Mouse (Mus musculus): ENCODE data around the gene Zbtb24. TPM values are rescaled to one million over a fixed set of nuclear protein-coding genes. Genes with fewer than 3 reads are reported as not detected.
"Not testable (repeated sequence)": the region's sequence is repeated elsewhere in the genome, so short reads cannot be mapped to it uniquely, and the experiment has no call there.

Zbtb24 gene
- polyA plus RNA-seq, 1 experiment from 2014 or later = 18.4 TPM

DNA sequence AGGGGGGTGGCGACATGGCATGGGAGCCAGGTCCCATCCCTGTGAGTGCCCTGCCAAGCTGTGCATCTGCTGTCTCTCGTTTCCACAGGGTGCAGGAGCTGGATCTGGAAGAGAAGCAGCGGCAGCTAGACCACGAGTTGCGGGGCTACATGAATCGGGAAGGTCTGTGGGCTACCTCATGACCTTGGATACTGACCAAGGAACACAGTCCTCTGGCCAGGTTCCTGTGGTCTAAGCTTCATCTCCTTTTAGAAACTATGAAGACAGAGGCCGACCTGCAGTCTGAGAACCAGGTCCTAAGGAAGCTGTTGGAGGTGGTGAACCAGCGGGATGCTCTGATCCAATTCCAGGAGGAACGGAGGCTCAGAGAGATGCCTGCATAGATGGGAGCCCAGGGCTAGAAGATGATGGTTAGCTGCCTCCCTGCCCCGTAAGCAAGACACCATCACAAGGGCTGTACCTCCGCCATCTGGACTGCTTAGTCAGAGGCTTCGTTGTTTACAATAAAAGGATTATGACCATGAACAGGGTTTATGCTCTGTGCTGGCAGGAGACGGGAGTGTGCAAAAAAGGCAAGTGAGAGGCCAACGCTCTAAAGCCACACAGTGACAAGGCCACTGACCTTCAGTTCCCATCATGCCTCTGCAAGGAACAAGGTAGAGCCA lies 36.5 kb downstream of the Zbtb24 start:
- no peak for ATAC-seq (ENCODE audit: insufficient number of reproducible peaks, low FRiP score, low TSS enrichment, low read depth)
- H3K4me2 ChIP-seq = no peak overlapping the region
- H3K9me3 ChIP-seq = no peaks in the 10 kb centered on the region
- H3K27ac ChIP-seq = no peak overlapping the region
- H3K27me3 ChIP-seq = no peaks in the 10 kb centered on the region
- H3K9ac ChIP-seq = no peak overlapping the region
- peaks cover 27% of the 10 kb centered on the region for H3K4me1 ChIP-seq
- WGBS = 82% methylated on average over 14 of the region's 14 CpGs
- H3K36me3 ChIP-seq = peaks cover 65% of the 10 kb centered on the region
- no peak overlapping the region for H3K4me3 ChIP-seq

DNA sequence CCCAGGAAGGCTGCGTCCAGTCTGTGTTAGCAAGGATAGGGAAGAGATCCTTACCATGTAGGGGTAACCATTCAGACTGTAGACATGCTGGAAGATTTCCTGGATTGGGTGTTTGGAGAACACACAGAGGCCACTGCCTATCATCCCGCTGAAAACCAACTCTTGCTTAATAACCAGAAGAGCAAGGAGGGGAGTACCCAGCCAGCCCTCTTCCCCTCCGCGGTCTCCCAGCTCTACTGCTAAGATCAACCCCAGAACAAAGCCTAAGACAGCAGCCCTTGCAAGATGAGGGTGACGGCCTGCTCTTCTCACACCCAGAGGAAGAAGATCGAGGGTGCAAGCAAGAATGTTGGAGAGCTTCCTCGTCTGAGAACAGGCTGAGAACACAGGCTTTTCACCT lies 38.7 kb downstream of the Zbtb24 start:
- no peak overlapping the region for H3K27ac ChIP-seq
- ATAC-seq (ENCODE audit: insufficient number of reproducible peaks, low FRiP score, low TSS enrichment, low read depth) = no peak
- 35% methylated on average over 7 of the region's 7 CpGs for WGBS

DNA sequence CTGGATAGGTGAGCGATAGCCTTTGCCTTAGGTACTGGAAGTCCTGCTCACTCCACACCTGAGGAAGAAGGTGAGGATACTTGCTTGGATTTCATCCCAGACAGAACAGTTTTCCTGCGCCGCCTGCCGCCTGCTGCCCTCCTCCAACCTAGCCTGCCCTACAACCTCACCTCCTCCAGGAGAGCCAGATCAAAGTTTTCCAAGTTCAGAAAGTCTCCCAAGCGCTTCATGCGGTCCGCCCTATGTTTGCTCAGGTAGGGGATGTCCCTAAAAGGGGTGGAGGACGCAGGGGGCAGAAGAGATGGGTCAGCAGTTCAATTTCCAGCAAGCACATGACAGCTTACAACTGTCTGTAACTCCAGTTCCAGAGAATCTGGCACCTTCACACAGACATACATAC lies 39.1 kb downstream of the Zbtb24 start:
- Histone ChIP-seq H3K9me3 (no peaks in the 10 kb centered on the region), H3K36me3 (peaks cover 39% of the 10 kb centered on the region), H3K4me3 (peak overlapping the region; percentile 68), H3K4me2 (peak overlapping the region; percentile 100), H3K27me3 (no peaks in the 10 kb centered on the region), H3K4me1 (peaks cover 27% of the 10 kb centered on the region), H3K9ac (peak overlapping the region; percentile 66), H3K27ac (peak overlapping the region; percentile 87; the same call in 1 of the 2 replicates)
- no peak for ATAC-seq (ENCODE audit: insufficient number of reproducible peaks, low FRiP score, low TSS enrichment, low read depth)
- WGBS = 23% methylated on average over 8 of the region's 8 CpGs

More for the DNA sequence above, 38.7 kb downstream of the Zbtb24 start:
- Histone ChIP-seq H3K9me3 (no peaks in the 10 kb centered on the region), H3K27me3 (no peaks in the 10 kb centered on the region), H3K4me1 (peaks cover 27% of the 10 kb centered on the region), H3K4me2 (peak overlapping the region; percentile 100), H3K4me3 (peak overlapping the region; percentile 68), H3K36me3 (peaks cover 43% of the 10 kb centered on the region), H3K9ac (0 out of 2 replicates have a peak overlapping the region, but pooled peaks have one; percentile 66)

DNA sequence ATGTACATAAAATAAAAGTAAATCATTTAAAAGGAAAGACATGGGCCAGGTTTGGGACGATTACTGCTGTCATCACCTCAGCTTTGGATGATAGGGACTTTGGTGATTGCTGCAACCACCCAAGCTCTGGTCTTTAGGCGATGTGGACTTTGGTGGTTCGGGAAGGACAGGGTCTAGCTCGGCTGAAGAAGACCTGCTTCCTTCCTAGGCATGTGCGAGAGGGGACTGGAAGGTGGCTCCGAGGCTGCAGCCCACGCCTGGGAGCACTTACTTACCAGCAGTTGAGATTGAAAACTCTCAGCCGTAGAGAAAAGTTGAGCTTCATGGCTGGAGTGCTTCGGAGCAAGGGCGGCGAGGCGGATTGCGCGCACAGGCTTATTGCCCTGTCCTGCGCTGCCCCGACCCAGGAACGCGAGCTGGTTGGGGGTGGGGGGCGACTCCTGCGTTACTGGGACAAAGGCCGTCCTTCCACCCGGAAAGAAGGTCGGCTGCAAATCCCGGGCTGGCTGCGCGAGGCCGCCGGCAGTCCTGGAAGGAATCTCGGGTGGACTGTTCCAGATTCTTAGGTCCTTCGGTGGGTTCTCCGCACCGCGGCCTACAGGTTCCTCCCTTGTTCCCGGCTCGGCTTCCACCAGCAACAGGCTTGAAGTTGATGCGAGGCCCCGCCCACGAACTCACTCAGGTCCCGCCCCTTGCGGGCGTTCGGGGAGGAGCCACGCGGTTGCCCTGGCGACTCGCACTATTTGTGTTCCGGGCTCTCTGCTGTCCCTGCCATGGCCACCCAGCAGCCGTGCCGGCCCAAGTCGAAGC lies 39.7 kb downstream of the Zbtb24 start, which contains the start of the genes Smpd2 and Ppil6:
Gene Smpd2 (minus strand): TSS at position 662 of the 810 bp plus-strand sequence.
Gene Ppil6 (plus strand): TSS at position 732 of the 810 bp plus-strand sequence.
- ATAC-seq (ENCODE audit: insufficient number of reproducible peaks, low FRiP score, low TSS enrichment, low read depth) = peak; percentile 89

DNA sequence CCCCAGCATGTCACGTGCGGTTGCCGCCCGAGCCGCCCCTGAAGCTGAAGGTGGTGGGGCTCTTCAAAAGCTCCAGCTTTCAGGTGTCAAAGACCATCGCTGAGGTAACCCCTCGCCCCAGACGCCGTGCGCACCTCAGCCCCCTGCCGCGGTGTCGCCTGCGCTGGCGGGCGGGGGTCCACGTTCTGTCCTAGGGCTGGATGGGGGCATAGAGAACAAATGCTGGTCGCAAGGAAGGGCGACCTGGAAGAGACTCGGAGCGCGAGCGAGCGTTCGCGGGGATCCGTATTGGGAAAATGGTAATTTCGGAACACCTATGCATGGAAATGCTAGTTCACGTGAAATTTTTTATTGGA lies 40.3 kb downstream of the Zbtb24 start:
- ATAC-seq (ENCODE audit: insufficient number of reproducible peaks, low FRiP score, low TSS enrichment, low read depth) = no peak; the same call in 1 of the 2 replicates
- H3K27me3 ChIP-seq = no peaks in the 10 kb centered on the region
- no peak overlapping the region for H3K27ac ChIP-seq
- WGBS = under 1% methylated on average over 29 of the region's 29 CpGs
- H3K4me2 ChIP-seq = peak overlapping the region; percentile 100
- peak overlapping the region; percentile 68 for H3K4me3 ChIP-seq
- peaks cover 27% of the 10 kb centered on the region for H3K36me3 ChIP-seq
- peak overlapping the region; percentile 50 for H3K9ac ChIP-seq
- H3K4me1 ChIP-seq = peaks cover 27% of the 10 kb centered on the region
- H3K9me3 ChIP-seq = no peaks in the 10 kb centered on the region

More for the DNA sequence above, 39.7 kb downstream of the Zbtb24 start, which contains the start of the genes Smpd2 and Ppil6:
- Histone ChIP-seq H3K4me2 (peak within 1 kb of the TSS; percentile 100), H3K27me3 (no peaks in the 10 kb centered on the region), H3K4me3 (peak within 1 kb of the TSS; percentile 68), H3K9ac (peak within 1 kb of the TSS; percentile 66), H3K27ac (peak within 1 kb of the TSS; percentile 87), H3K36me3 (peaks cover 32% of the 10 kb centered on the region), H3K9me3 (no peaks in the 10 kb centered on the region), H3K4me1 (peaks cover 27% of the 10 kb centered on the region)
- under 1% methylated on average over 50 of the region's 50 CpGs for WGBS

DNA sequence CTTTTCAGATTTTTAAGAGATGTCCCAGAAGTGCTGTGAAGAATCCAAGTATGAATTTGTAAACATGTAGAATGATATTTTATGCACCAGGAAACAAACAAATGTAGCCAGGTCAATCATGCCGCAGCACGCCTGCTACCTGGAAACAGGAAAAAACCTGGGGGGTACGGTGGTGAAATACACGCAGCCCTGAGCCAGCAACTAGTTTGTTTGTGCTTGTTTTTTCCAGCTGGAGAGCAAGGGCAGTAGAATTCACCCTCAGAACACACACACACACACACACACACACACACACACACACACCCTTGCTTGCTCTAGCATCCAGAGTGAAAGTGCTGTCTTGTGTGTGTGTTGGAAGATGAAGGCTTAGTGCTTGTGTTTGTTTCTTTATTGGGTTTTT lies 40.9 kb downstream of the Zbtb24 start:
- Histone ChIP-seq H3K4me3 (no peak overlapping the region), H3K36me3 (peaks cover 20% of the 10 kb centered on the region), H3K4me2 (no peak overlapping the region), H3K4me1 (peaks cover 27% of the 10 kb centered on the region), H3K9me3 (no peaks in the 10 kb centered on the region), H3K27me3 (no peaks in the 10 kb centered on the region), H3K9ac (no peak overlapping the region), H3K27ac (no peak overlapping the region)
- no peak for ATAC-seq (ENCODE audit: insufficient number of reproducible peaks, low FRiP score, low TSS enrichment, low read depth)
- 32% methylated on average over 4 of the region's 4 CpGs for WGBS

DNA sequence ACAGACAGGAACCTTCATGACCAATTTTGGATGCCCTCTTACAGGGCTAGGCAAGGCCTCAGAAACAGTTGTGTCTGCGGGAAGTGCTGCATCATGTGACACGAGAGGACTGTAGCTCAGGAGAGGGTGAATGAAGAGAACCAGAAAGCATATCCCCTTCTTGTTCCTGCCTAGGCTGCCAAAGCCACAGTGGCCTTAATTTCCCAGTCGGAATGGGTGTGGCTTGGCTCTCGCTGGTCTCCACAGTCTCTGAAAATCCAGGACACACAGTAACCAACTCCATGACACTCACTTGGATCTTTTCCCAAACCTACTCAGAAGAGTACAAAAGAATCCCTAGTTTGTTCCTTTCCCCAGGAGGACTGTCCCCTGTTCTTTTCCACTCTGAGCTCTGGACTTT lies 50.8 kb downstream of the Zbtb24 start:
- no peak overlapping the region for H3K27ac ChIP-seq
- H3K4me2 ChIP-seq = no peak overlapping the region
- no peak overlapping the region for H3K9ac ChIP-seq
- no peak for ATAC-seq (ENCODE audit: insufficient number of reproducible peaks, low FRiP score, low TSS enrichment, low read depth)
- no peak overlapping the region for H3K4me3 ChIP-seq
- H3K27me3 ChIP-seq = no peaks in the 10 kb centered on the region
- WGBS = 52% methylated on average over 4 of the region's 4 CpGs
- H3K4me1 ChIP-seq = no peaks in the 10 kb centered on the region
- H3K36me3 ChIP-seq = no peaks in the 10 kb centered on the region
- H3K9me3 ChIP-seq = no peaks in the 10 kb centered on the region

DNA sequence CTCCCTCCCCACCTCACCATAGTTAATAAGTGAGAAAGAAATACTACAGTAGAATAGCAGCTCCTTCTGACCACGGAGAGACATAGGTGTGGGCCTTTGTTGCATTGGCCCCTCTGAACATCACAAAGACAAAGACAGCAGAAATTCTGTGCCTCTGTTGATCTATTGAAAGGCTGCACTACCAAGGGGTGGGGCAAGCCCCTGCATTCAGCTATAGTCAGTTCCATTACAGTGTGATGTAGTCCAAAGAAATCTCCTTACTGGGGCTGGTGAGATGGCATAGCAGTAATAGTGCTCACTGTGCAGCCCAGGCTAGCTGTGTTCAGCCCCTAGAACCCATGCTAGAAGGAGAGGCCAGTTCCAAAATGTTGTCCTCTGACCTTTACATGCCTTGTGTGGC lies 54.8 kb downstream of the Zbtb24 start:
- H3K9me3 ChIP-seq = no peaks in the 10 kb centered on the region
- H3K27me3 ChIP-seq = no peaks in the 10 kb centered on the region
- no peak overlapping the region for H3K9ac ChIP-seq
- H3K4me2 ChIP-seq = no peak overlapping the region
- WGBS = 82% methylated on average over 1 of the region's 1 CpGs
- no peak overlapping the region for H3K27ac ChIP-seq
- H3K4me3 ChIP-seq = no peak overlapping the region
- H3K36me3 ChIP-seq = no peaks in the 10 kb centered on the region
- no peak for ATAC-seq (ENCODE audit: insufficient number of reproducible peaks, low FRiP score, low TSS enrichment, low read depth)
- no peaks in the 10 kb centered on the region for H3K4me1 ChIP-seq

DNA sequence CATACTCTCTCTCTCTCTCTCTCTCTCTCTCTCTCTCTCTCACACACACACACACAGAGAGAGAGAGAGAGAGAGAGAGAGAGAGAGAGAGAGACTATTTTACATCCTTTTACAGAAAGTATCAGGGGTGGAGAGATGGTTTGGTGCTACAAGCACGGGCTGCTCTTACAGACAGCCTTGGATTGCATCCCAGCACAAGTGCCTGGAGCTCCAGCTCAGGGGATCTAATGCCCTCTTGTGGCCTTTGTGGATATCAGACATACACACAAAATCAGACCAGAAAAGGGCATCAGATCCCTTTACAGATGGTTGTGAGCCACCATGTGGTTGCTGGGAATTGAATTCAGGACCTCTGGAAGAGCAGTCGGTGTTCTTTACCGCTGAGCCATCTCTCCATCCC lies 55.3 kb downstream of the Zbtb24 start:
- H3K4me1 ChIP-seq; H3K9me3 ChIP-seq; ATAC-seq (ENCODE audit: insufficient number of reproducible peaks, low FRiP score, low TSS enrichment, low read depth); H3K4me2 ChIP-seq; H3K9ac ChIP-seq; H3K36me3 ChIP-seq; H3K27me3 ChIP-seq; H3K4me3 ChIP-seq; H3K27ac ChIP-seq: not testable (repeated sequence)
- WGBS = 2% methylated on average over 3 of the region's 3 CpGs

DNA sequence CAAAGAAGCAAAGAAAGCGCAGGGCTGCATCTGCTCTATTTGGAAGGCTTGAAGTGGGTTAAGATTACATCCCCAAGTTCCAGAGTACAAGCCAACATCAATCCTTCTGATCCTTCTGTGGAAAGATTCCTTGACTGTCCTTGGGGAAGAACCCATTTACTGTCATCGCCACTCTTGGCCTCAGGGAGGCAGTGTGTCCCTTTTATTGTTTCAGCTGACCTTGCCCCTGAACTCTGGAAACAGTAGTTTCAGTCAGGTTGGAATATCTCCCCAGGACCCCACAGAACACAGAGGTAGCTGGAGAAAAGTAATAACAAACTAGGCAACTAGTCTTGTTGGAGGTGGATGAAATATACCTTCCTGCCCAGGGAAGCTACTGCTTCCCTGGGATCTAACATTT lies 59.0 kb downstream of the Zbtb24 start:
- Histone ChIP-seq H3K9me3 (no peaks in the 10 kb centered on the region), H3K4me3 (no peak overlapping the region)

DNA sequence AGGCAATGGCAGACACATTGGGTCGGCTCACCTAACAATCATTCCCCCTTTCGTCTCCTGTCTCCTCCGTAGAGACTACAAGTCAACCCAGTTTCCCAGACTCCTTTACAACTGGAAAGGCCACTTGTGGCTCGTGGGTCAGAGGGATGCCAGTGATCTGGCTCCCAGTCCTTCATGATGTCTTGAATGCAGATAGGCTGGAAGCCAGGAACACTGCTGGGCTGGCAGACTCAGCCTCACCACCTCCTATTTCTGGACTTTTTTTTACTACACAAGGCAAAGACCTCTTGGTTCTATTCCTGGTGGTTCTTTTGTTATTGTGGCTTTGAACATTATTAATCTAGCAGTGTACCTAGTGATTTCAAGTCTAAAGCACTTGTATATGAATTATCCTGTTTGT lies 64.1 kb downstream of the Zbtb24 start:
- Histone ChIP-seq H3K36me3 (no peaks in the 10 kb centered on the region), H3K4me3 (no peak overlapping the region), H3K9ac (no peak overlapping the region), H3K4me1 (no peaks in the 10 kb centered on the region), H3K9me3 (no peaks in the 10 kb centered on the region), H3K27ac (no peak overlapping the region), H3K4me2 (no peak overlapping the region), H3K27me3 (no peaks in the 10 kb centered on the region)
- 68% methylated on average over 4 of the region's 4 CpGs for WGBS
- ATAC-seq (ENCODE audit: insufficient number of reproducible peaks, low FRiP score, low TSS enrichment, low read depth) = no peak

More for the DNA sequence above, 59.0 kb downstream of the Zbtb24 start:
- Histone ChIP-seq H3K9ac (no peak overlapping the region), H3K4me1 (no peaks in the 10 kb centered on the region), H3K36me3 (no peaks in the 10 kb centered on the region), H3K4me2 (no peak overlapping the region), H3K27me3 (no peaks in the 10 kb centered on the region), H3K27ac (no peak overlapping the region)
- WGBS = 30% methylated on average over 2 of the region's 2 CpGs
- no peak for ATAC-seq (ENCODE audit: insufficient number of reproducible peaks, low FRiP score, low TSS enrichment, low read depth)

DNA sequence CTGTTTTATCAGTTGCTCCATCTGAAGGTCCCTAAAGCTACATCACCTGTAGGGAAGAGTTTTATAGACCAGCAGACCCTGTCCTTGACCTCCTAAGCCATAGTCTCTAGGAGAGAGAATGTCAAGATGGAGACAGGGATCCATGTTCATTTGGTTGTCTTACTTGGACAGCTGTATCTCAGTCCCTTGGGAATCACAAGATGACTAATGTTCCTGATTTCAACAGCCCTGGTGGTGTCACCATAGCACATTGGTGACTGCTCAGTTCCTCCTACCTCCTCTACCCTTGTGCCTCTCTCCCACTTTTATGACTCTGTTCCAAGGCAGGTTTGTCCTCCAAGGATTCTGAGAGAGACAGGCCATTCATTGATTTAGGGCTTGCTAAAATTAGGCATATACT lies 64.7 kb downstream of the Zbtb24 start:
- no peaks in the 10 kb centered on the region for H3K4me1 ChIP-seq
- no peak overlapping the region for H3K4me2 ChIP-seq
- H3K9ac ChIP-seq = no peak overlapping the region
- H3K36me3 ChIP-seq = no peaks in the 10 kb centered on the region
- no peak overlapping the region for H3K4me3 ChIP-seq
- ATAC-seq (ENCODE audit: insufficient number of reproducible peaks, low FRiP score, low TSS enrichment, low read depth) = no peak
- H3K9me3 ChIP-seq = no peaks in the 10 kb centered on the region
- H3K27me3 ChIP-seq = no peaks in the 10 kb centered on the region
- H3K27ac ChIP-seq = no peak overlapping the region

Data from limb, embryonic 15.5 days (tissue).